Mouse (Mus musculus): ENCODE measurements around the gene Cebpa.
A peak's percentile ranks its signal among the peaks of the same experiment; 100 is the strongest.

Cebpa gene

GRCm38 (mm10) chr7:35149616-35150433 is 30.7 kb downstream of the Cebpa start:
- no peak for DNase-seq

GRCm38 (mm10) chr7:35150860-35151259 is 31.8 kb downstream of the Cebpa start:
- DNase-seq: no peak

- DNase-seq: no peak
Measured at GRCm38 (mm10) chr7:35154449-35154848, 35.4 kb downstream of the Cebpa start.

DNA sequence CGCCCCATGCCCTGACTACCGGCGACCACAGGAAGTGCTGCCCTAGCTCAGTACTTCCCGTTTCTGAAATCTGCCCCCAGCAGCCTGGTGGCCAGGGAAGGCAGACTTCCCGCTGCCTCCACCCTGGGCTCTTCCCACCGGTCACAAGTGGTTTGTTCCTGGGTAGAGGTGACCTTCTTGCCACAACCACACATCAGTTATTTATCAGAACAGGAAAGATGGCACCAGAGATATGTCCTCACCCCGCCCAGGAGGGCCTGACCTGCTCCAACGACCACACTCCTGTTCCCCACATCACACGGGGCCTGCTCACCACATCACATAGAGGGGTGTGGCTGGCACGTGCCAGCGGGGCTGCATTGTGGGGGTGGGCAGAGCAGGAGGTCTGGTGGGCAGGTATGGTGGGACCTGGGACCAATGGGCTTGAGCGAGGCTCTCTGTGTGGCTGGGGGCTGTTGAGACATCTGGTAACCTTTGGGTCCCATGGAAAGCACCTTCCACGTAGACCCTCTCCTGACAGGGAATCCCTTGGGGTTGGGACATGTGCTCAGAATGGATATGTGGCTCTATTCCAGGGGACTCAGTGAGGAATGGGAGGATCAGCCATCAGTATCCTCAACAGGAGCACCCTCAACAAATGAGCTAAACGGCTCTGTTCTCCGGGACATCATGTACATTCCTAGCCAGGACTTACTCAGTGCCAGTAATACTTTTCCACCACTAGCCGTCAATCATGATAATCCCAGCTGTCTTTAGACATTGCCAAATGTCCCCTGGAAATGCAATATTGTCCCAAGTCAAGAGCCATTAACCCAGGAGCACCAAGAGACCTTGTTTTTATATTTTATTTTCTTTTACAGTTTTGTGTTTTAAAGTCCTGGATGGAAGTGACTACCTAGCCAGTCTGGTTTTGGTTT is 37.7 kb downstream of the Cebpa start:
- DNase-seq: no peak

DNA sequence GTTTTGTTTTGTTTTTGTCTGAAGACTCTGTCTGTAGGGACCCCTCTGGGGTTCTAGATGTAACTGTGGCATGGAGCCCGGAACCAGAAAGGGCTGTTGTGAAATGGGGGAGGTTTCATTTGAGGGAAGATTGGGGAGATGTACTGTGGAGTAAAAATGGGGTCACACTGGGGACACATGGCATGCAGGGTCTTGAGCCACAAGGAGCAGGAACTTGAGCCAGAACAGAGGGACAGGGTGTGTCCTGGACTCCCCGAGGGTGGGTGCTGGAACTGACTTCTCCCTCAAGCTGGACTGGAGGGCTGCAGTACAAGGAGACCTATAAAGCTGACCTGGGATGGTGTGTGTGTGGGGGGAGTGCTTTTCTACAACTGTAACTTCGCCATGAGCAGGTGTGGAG is 38.4 kb downstream of the Cebpa start:
- DNase-seq: no peak

GRCm38 (mm10) chr7:35162443-35162842 is 43.4 kb downstream of the Cebpa start:
- no peak for DNase-seq

- DNase-seq: no peak
Measured at GRCm38 (mm10) chr7:35163600-35163999, 44.5 kb downstream of the Cebpa start.

DNA sequence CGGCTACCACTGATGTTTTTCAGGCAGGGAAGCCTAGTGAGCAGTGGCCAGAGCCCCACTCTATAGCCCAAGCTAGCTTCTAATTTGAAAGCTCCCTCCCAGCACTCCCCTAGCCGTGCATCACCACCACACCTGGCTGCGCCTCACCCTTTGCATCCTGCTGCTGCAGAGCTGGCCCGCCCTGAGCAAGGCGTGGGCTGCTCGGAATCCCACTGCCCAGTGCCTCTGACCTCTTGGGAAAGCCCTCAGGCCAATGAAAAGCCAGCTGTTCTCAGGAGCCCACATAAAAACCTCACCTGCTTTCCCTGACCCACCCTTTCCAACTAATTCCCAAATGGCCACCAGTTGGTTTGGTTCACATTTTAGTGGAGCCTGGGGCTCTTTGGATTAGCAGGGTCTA is 45.0 kb downstream of the Cebpa start:
- no peak for DNase-seq

DNA sequence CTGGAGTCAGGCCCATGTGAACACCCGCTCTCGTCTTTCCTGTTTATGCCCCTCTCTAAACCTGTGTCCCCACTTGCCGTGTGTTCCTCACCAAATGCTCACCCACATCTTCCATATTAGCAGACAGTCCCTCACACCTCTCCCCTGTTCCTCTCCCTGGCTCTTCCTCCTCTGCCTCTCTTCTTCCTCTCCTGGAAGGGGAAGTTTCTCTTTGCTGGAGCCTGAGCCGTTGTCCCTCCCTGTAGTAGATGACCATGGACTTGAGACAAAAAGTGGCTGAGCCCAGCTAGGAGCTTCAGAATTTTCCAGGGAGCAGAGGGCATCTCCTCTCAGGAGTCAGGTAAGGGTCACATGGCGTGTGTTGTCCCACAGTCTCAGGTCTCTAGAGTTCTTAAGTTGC is 47.9 kb downstream of the Cebpa start:
- DNase-seq: no peak

DNA sequence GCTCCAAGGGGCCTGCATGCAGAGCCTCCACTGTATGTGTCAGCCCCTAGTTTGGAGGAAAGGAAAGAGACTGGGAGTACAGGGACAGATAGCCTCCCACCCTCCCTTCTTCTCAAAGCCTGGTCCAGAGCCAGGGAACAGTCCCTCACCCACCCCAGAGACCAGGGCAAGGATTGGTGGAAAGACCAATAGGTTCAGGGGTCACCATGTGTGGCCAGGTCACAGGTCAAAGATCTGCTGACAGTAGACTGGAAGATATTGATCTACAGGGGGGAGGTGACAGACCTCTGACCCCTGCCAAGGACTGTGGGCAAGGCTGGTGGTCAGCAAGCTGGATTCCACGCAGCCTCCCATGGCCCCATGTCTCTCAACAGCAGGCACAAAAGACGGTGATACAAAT is 48.8 kb downstream of the Cebpa start:
- no peak for DNase-seq

- DNase-seq: peak; percentile 53 to 58
Measured at GRCm38 (mm10) chr7:35169341-35169740, 50.2 kb downstream of the Cebpa start.

Data from thymus, adult 18-20 months (tissue).